Mouse (Mus musculus): Measurements from ENCODE around the gene Pdzd2. TPM values are rescaled to one million over a fixed set of nuclear protein-coding genes. Genes with fewer than 3 reads are reported as not detected.

The Pdzd2 gene
- polyA plus RNA-seq, 1 experiment from 2014 or later, result 1.0 TPM

- ATAC-seq (ENCODE audit: low read depth), result no peak
- WGBS (ENCODE audit: insufficient replicate concordance), result 64% methylated on average over 4 of the region's 4 CpGs
- Histone ChIP-seq H3K4me1 (ENCODE audit: control insufficient read depth, low read depth, low read length) (peaks cover 34% of the 10 kb centered on the region), H3K9me3 (replicated peaks; ENCODE audit: control insufficient read depth, low read length) (no peaks in the 10 kb centered on the region), H3K4me2 (ENCODE audit: low read depth, low read length) (no peak overlapping the region), H3K4me3 (ENCODE audit: low read depth, low read length) (no peak overlapping the region), H3K27ac (ENCODE audit: low read length) (0 out of 2 replicates have a peak overlapping the region, but pooled peaks have one; percentile 20), H3K27me3 (ENCODE audit: control insufficient read depth, insufficient read depth, low read depth, low read length) (no peaks in the 10 kb centered on the region), H3K9ac (ENCODE audit: low read depth, low read length) (no peak overlapping the region), H3K36me3 (ENCODE audit: control insufficient read depth, insufficient read depth) (no peaks in the 10 kb centered on the region)
Observed at GRCm38 (mm10) chr15:12334381-12334780, 405.3 kb downstream of the Pdzd2 start.

GRCm38 (mm10) chr15:12331300-12331699, 408.4 kb downstream of the Pdzd2 start:
- no peaks in the 10 kb centered on the region for H3K27me3 ChIP-seq (ENCODE audit: control insufficient read depth, insufficient read depth, low read depth, low read length)
- H3K9ac ChIP-seq (ENCODE audit: low read depth, low read length), result no peak overlapping the region
- H3K4me2 ChIP-seq (ENCODE audit: low read depth, low read length), result no peak overlapping the region
- no peak overlapping the region for H3K27ac ChIP-seq (ENCODE audit: low read length)
- peaks cover 23% of the 10 kb centered on the region for H3K4me1 ChIP-seq (ENCODE audit: control insufficient read depth, low read depth, low read length)
- H3K4me3 ChIP-seq (ENCODE audit: low read depth, low read length), result no peak overlapping the region
- no peak for ATAC-seq (ENCODE audit: low read depth)
- H3K36me3 ChIP-seq (ENCODE audit: control insufficient read depth, insufficient read depth), result no peaks in the 10 kb centered on the region; the same call in 1 of the 2 replicates
- 50% methylated on average over 1 of the region's 1 CpGs for WGBS (ENCODE audit: insufficient replicate concordance)
- H3K9me3 ChIP-seq (replicated peaks; ENCODE audit: control insufficient read depth, low read length), result no peaks in the 10 kb centered on the region

DNA sequence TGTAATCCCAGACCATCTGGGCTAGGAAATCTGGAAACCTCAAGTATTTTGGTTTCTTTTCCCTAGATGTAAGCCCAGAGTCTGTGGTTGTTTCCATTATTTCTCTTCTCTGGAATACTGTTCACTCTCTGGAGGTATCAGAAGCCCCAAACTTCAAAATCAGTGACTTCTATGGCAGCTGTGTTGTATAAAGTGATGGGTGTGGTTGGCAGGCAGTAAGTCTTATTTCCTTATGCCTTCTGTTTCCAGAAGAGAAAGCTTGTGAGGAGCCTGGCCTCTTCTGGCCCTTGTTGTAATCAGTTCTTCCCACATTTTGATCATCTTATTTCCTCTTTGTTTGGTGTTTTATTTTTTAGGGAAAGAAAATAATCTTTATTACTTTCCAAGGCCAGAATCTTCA, 408.8 kb downstream of the Pdzd2 start:
- Histone ChIP-seq H3K27me3 (ENCODE audit: control insufficient read depth, insufficient read depth, low read depth, low read length) (no peaks in the 10 kb centered on the region), H3K9me3 (replicated peaks; ENCODE audit: control insufficient read depth, low read length) (no peaks in the 10 kb centered on the region), H3K4me1 (ENCODE audit: control insufficient read depth, low read depth, low read length) (peaks cover 25% of the 10 kb centered on the region), H3K9ac (ENCODE audit: low read depth, low read length) (no peak overlapping the region), H3K36me3 (ENCODE audit: control insufficient read depth, insufficient read depth) (no peaks in the 10 kb centered on the region; the same call in 1 of the 2 replicates), H3K4me3 (ENCODE audit: low read depth, low read length) (no peak overlapping the region), H3K27ac (ENCODE audit: low read length) (no peak overlapping the region), H3K4me2 (ENCODE audit: low read depth, low read length) (no peak overlapping the region)
- no peak for ATAC-seq (ENCODE audit: low read depth)

DNA sequence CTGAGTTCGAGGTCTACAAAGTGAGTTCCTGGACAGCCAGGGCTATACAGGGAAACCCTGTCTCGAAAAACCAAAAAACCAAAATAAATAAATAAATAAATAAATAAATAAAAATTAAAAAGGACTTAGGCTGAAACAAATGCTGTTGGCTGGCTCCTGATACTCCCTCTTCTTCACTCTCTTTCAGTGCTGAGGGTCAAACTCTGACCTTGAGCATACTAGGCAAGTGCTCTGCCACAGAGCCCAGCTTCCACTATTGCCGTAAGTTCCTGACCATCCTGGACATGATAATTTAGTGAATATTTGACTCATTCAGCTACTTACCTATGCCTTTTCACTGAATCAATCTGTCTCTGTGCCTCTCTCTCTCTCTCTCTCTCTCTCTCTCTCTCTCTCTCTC, 409.3 kb downstream of the Pdzd2 start:
- Histone ChIP-seq H3K4me3 (ENCODE audit: low read depth, low read length) (no peak overlapping the region), H3K9ac (ENCODE audit: low read depth, low read length) (no peak overlapping the region), H3K36me3 (ENCODE audit: control insufficient read depth, insufficient read depth) (no peaks in the 10 kb centered on the region; the same call in 1 of the 2 replicates), H3K27me3 (ENCODE audit: control insufficient read depth, insufficient read depth, low read depth, low read length) (no peaks in the 10 kb centered on the region), H3K9me3 (replicated peaks; ENCODE audit: control insufficient read depth, low read length) (no peaks in the 10 kb centered on the region), H3K4me2 (ENCODE audit: low read depth, low read length) (no peak overlapping the region), H3K27ac (ENCODE audit: low read length) (no peak overlapping the region), H3K4me1 (ENCODE audit: control insufficient read depth, low read depth, low read length) (peaks cover 27% of the 10 kb centered on the region)
- WGBS (ENCODE audit: insufficient replicate concordance), result 73% methylated on average over 3 of the region's 3 CpGs
- no peak for ATAC-seq (ENCODE audit: low read depth)

DNA sequence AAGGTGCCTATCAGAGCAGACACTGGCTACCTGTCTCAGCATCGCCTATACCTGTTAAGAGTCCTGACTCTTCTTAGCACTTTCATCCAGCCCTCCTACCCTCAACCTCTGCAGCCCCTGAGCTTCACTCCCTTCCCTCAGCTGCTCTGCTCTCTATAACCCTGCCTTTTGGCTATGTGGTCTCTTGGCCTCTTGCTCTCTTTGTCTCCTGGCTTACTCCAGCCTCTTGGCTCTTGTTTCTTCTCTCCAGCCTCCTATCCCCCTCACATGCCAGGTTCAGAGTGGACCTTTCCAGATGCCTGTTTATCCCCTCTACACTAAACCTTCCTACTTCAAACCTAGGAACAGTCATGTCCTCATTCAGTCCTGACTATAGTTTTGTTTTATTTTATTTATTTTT, 415.4 kb downstream of the Pdzd2 start:
- no peaks in the 10 kb centered on the region for H3K9me3 ChIP-seq (replicated peaks; ENCODE audit: control insufficient read depth, low read length)
- no peak for ATAC-seq (ENCODE audit: low read depth)
- H3K9ac ChIP-seq (ENCODE audit: low read depth, low read length), result no peak overlapping the region
- 0 out of 2 replicates have a peak overlapping the region, but pooled peaks have one; percentile 14 for H3K4me2 ChIP-seq (ENCODE audit: low read depth, low read length)
- peaks cover 24% of the 10 kb centered on the region for H3K4me1 ChIP-seq (ENCODE audit: control insufficient read depth, low read depth, low read length)
- no peak overlapping the region for H3K4me3 ChIP-seq (ENCODE audit: low read depth, low read length)
- 92% methylated on average over 1 of the region's 1 CpGs for WGBS (ENCODE audit: insufficient replicate concordance)
- H3K27me3 ChIP-seq (ENCODE audit: control insufficient read depth, insufficient read depth, low read depth, low read length), result no peaks in the 10 kb centered on the region
- H3K36me3 ChIP-seq (ENCODE audit: control insufficient read depth, insufficient read depth), result no peaks in the 10 kb centered on the region; the same call in 1 of the 2 replicates
- no peak overlapping the region for H3K27ac ChIP-seq (ENCODE audit: low read length)

- WGBS (ENCODE audit: insufficient replicate concordance), result 10% methylated on average over 9 of the region's 9 CpGs
- H3K9ac ChIP-seq (ENCODE audit: low read depth, low read length), result peak overlapping the region; percentile 99
- peak overlapping the region; percentile 80 for H3K4me2 ChIP-seq (ENCODE audit: low read depth, low read length)
- no peaks in the 10 kb centered on the region; the same call in 1 of the 2 replicates for H3K27me3 ChIP-seq (ENCODE audit: control insufficient read depth, insufficient read depth, low read depth, low read length)
- H3K9me3 ChIP-seq (replicated peaks; ENCODE audit: control insufficient read depth, low read length), result no peaks in the 10 kb centered on the region
- no peaks in the 10 kb centered on the region for H3K36me3 ChIP-seq (ENCODE audit: control insufficient read depth, insufficient read depth)
- no peak for ATAC-seq (ENCODE audit: low read depth)
- H3K4me3 ChIP-seq (ENCODE audit: low read depth, low read length), result peak overlapping the region; percentile 99
- H3K27ac ChIP-seq (ENCODE audit: low read length), result no peak overlapping the region
- peaks cover 24% of the 10 kb centered on the region for H3K4me1 ChIP-seq (ENCODE audit: control insufficient read depth, low read depth, low read length)
Observed at GRCm38 (mm10) chr15:12322676-12323402, 416.9 kb downstream of the Pdzd2 start.

DNA sequence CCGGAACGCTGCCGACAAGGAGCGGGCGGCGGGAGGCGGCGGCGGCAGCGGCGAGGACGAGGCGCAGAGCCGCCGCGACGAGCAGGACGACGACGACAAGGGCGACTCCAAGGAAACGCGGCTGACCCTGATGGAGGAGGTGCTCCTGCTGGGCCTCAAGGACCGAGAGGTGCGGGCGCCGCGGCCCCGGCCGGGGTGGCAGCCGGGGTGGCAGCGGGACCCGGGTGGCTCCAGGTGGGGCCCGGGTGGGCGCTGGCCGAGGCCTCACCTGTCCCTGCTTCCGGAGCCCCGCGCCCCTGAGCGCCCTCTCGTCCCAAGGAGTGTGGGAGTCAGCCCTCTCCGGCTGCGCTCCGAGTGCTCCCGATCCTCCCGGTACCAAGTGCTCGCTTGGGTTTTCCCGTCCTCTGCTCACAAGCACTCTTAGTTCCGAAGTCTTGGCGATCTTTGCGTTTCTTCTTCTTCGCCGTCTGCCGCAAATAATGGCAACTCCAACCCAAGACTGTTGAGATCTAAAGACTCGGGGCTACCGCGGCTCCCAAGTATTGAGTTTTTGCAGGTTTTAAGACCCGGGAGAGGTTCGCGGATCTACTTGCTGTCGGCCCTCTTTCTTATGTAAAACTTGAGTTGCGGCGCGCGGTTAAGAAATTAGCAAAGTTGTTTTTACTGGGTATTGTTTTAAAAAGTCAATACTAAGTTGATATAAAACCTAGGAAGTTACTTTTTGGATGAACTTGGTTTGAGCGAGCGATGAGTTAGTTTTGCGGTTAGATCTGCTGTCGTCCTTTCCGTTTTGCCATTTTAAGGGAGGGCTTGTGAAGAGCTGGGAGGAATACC, 417.7 kb downstream of the Pdzd2 start, which contains the start of gene 1810049J17Rik:
TSS of gene 1810049J17Rik (minus strand) at position 112 of the 834 bp plus-strand sequence.
- H3K9me3 ChIP-seq (replicated peaks; ENCODE audit: control insufficient read depth, low read length), result no peaks in the 10 kb centered on the region
- peak within 1 kb of the TSS; percentile 99 for H3K9ac ChIP-seq (ENCODE audit: low read depth, low read length)
- ATAC-seq (ENCODE audit: low read depth), result peak; percentile 36
- H3K36me3 ChIP-seq (ENCODE audit: control insufficient read depth, insufficient read depth), result no peaks in the 10 kb centered on the region
- H3K4me1 ChIP-seq (ENCODE audit: control insufficient read depth, low read depth, low read length), result peaks cover 24% of the 10 kb centered on the region
- under 1% methylated on average over 66 of the region's 70 CpGs for WGBS (ENCODE audit: insufficient replicate concordance)
- H3K4me3 ChIP-seq (ENCODE audit: low read depth, low read length), result peak within 1 kb of the TSS; percentile 99
- peak within 1 kb of the TSS; percentile 94 for H3K27ac ChIP-seq (ENCODE audit: low read length)
- H3K27me3 ChIP-seq (ENCODE audit: control insufficient read depth, insufficient read depth, low read depth, low read length), result no peaks in the 10 kb centered on the region; the same call in 1 of the 2 replicates
- peak within 1 kb of the TSS; percentile 80 for H3K4me2 ChIP-seq (ENCODE audit: low read depth, low read length)

DNA sequence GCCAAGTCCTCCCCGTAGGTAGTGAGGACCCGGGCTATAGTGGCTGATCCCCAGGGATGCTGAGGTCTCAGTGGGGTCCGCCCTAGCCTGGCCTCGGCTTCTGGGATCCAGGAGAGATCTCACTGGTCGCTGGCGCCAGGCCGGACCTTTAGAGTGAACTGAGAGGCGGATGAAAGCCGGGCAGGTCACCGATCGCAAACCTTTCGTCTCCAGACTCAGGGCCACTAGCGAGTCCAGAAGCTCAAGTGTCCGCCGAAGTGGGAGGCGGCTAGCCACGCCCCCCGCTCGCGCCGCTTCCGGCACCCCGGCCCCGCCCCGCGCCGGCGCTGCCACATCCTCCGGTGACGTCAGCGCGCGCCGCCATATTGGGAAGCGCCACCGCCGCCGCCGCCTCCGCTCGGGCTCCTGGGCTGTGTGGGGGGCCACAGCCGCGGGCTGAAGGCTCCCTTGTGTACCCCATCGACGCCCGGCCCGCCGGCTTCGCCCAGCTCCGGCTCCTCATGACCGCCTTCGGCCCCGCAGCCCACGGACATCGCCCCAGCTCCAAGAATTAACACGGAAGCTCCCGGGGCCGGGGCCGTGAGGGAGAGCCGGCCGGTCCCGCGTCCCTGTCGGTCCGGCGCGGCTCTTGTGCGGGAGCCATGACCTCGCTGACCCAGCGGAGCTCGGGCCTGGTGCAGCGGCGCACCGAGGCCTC, 418.5 kb downstream of the Pdzd2 start, which contains the start of gene Golph3:
TSS of gene Golph3 (plus strand) at position 360 of the 697 bp plus-strand sequence.
- Histone ChIP-seq H3K27ac (ENCODE audit: low read length) (peak within 1 kb of the TSS; percentile 94), H3K9ac (ENCODE audit: low read depth, low read length) (peak within 1 kb of the TSS; percentile 99), H3K9me3 (replicated peaks; ENCODE audit: control insufficient read depth, low read length) (no peaks in the 10 kb centered on the region), H3K36me3 (ENCODE audit: control insufficient read depth, insufficient read depth) (no peaks in the 10 kb centered on the region), H3K4me1 (ENCODE audit: control insufficient read depth, low read depth, low read length) (peaks cover 22% of the 10 kb centered on the region), H3K4me3 (ENCODE audit: low read depth, low read length) (peak within 1 kb of the TSS; percentile 99), H3K4me2 (ENCODE audit: low read depth, low read length) (peak within 1 kb of the TSS; percentile 80), H3K27me3 (ENCODE audit: control insufficient read depth, insufficient read depth, low read depth, low read length) (no peaks in the 10 kb centered on the region; the same call in 1 of the 2 replicates)
- under 1% methylated on average over 62 of the region's 74 CpGs for WGBS (ENCODE audit: insufficient replicate concordance)
- peak; percentile 89 for ATAC-seq (ENCODE audit: low read depth)
